Mouse (Mus musculus): ENCODE measurements around the gene Gm49387. TPM values are rescaled to one million over a fixed set of nuclear protein-coding genes. Genes with fewer than 3 reads are reported as not detected.
"Not testable (repeated sequence)": the region's sequence is repeated elsewhere in the genome, so short reads cannot be mapped to it uniquely, and the experiment has no call there.

The Gm49387 gene
- total RNA-seq, 4 experiments from 2014 or later = 0.46 to 1.1 (median 0.75) TPM; not detected in 1

GRCm38 (mm10) chr14:31641506-31642155 lies 953 bp upstream of the Gm49387 start:
- no peak for DNase-seq (ENCODE audit: low spot score)

GRCm38 (mm10) chr14:31640890-31641505 lies 320 bp upstream of the Gm49387 start, which contains the start of the genes Btd and Hacl1:
Gene Btd (plus strand): TSS chr14:31641028.
Gene Hacl1 (minus strand): TSS chr14:31641286.
- DNase-seq (ENCODE audit: low spot score) = peak; percentile 95

- no peak for DNase-seq (ENCODE audit: low spot score)
Observed at GRCm38 (mm10) chr14:31630677-31631076, 10.0 kb downstream of the Gm49387 start.

- DNase-seq (ENCODE audit: low spot score) = no peak
Observed at GRCm38 (mm10) chr14:31622748-31623147, 17.9 kb downstream of the Gm49387 start.

- no peak for DNase-seq (ENCODE audit: low spot score)
Observed at GRCm38 (mm10) chr14:31620591-31621223, 20.0 kb downstream of the Gm49387 start.

- no peak for DNase-seq (ENCODE audit: low spot score)
Observed at GRCm38 (mm10) chr14:31617997-31618396, 22.7 kb downstream of the Gm49387 start.

- no peak for DNase-seq (ENCODE audit: low spot score)
Observed at GRCm38 (mm10) chr14:31617204-31617603, 23.5 kb downstream of the Gm49387 start.

GRCm38 (mm10) chr14:31613671-31614070 lies 27.0 kb downstream of the Gm49387 start:
- DNase-seq (ENCODE audit: low spot score) = no peak

GRCm38 (mm10) chr14:31611986-31612385 lies 28.7 kb downstream of the Gm49387 start:
- no peak for DNase-seq (ENCODE audit: low spot score)

GRCm38 (mm10) chr14:31605514-31605913 lies 35.2 kb downstream of the Gm49387 start:
- no peak for DNase-seq (ENCODE audit: low spot score)

- peak; percentile 31 for DNase-seq (ENCODE audit: low spot score)
Observed at GRCm38 (mm10) chr14:31604916-31605315, 35.8 kb downstream of the Gm49387 start.

- not testable (repeated sequence) for DNase-seq (ENCODE audit: low spot score)
Observed at GRCm38 (mm10) chr14:31602616-31602979, 38.1 kb downstream of the Gm49387 start.

GRCm38 (mm10) chr14:31601908-31602615 lies 38.6 kb downstream of the Gm49387 start:
- DNase-seq (ENCODE audit: low spot score) = no peak

GRCm38 (mm10) chr14:31597446-31597845 lies 43.2 kb downstream of the Gm49387 start:
- no peak for DNase-seq (ENCODE audit: low spot score)

GRCm38 (mm10) chr14:31596408-31596807 lies 44.3 kb downstream of the Gm49387 start:
- no peak for DNase-seq (ENCODE audit: low spot score)

GRCm38 (mm10) chr14:31594693-31595092 lies 46.0 kb downstream of the Gm49387 start:
- no peak for DNase-seq (ENCODE audit: low spot score)

GRCm38 (mm10) chr14:31593036-31593435 lies 47.6 kb downstream of the Gm49387 start:
- no peak for DNase-seq (ENCODE audit: low spot score)

GRCm38 (mm10) chr14:31591243-31591642 lies 49.4 kb downstream of the Gm49387 start, which contains the start of gene Colq:
Gene Colq (minus strand): TSS chr14:31591343.
- DNase-seq (ENCODE audit: low spot score) = no peak

GRCm38 (mm10) chr14:31586451-31586850 lies 54.2 kb downstream of the Gm49387 start:
- DNase-seq (ENCODE audit: low spot score) = no peak

- no peak for DNase-seq (ENCODE audit: low spot score)
Observed at GRCm38 (mm10) chr14:31583082-31583481, 57.6 kb downstream of the Gm49387 start.

GRCm38 (mm10) chr14:31577966-31578735 lies 62.5 kb downstream of the Gm49387 start:
- DNase-seq (ENCODE audit: low spot score) = no peak

Measured in heart, adult 8-10 months (tissue).